Mouse (Mus musculus): ENCODE results near the gene Olfr279. TPM values are rescaled to one million over a fixed set of nuclear protein-coding genes. Genes with fewer than 3 reads are reported as not detected.
A peak's percentile ranks its signal among the peaks of the same experiment; 100 is the strongest.
"Not testable (repeated sequence)": the region's sequence is repeated elsewhere in the genome, so short reads cannot be mapped to it uniquely, and the experiment has no call there.

The Olfr279 gene
- polyA plus RNA-seq, 1 experiment = not detected

- TF ChIP-seq POLR2A (IDR thresholded peaks at IDR 0.05; ENCODE audit: borderline replicate concordance, control insufficient read depth, low read depth, low read length) = no peak
- no peak for TF ChIP-seq CTCF (IDR thresholded peaks at IDR 0.05; ENCODE audit: control insufficient read depth, insufficient read depth, low read length)
- no peak overlapping the region; the same call in 1 of the 2 replicates for H3K27ac ChIP-seq (ENCODE audit: control insufficient read depth, insufficient read depth, low read depth, low read length, poor library complexity)
- no peak overlapping the region for H3K4me3 ChIP-seq (replicated peaks; ENCODE audit: control insufficient read depth, low read depth, low read length)
- 4% methylated on average over 8 of the region's 8 CpGs for WGBS
- H3K4me1 ChIP-seq (ENCODE audit: control insufficient read depth, insufficient read depth, low read length) = peaks cover 2% of the 10 kb centered on the region
Observed at GRCm38 (mm10) chr15:98514146-98514545, 21.9 kb downstream of the Olfr279 start.

GRCm38 (mm10) chr15:98514845-98515244 lies 22.6 kb downstream of the Olfr279 start:
- H3K27ac ChIP-seq (ENCODE audit: control insufficient read depth, insufficient read depth, low read depth, low read length, poor library complexity); H3K4me3 ChIP-seq (replicated peaks; ENCODE audit: control insufficient read depth, low read depth, low read length); H3K4me1 ChIP-seq (ENCODE audit: control insufficient read depth, insufficient read depth, low read length): not testable (repeated sequence)
- WGBS = 80% methylated on average over 2 of the region's 2 CpGs

GRCm38 (mm10) chr15:98517380-98518355 lies 25.5 kb downstream of the Olfr279 start:
- no peak overlapping the region for H3K27ac ChIP-seq (ENCODE audit: control insufficient read depth, insufficient read depth, low read depth, low read length, poor library complexity)
- 55% methylated on average over 16 of the region's 16 CpGs for WGBS
- TF ChIP-seq CTCF (IDR thresholded peaks at IDR 0.05; ENCODE audit: control insufficient read depth, insufficient read depth, low read length) (peak; percentile 92), POLR2A (IDR thresholded peaks at IDR 0.05; ENCODE audit: borderline replicate concordance, control insufficient read depth, low read depth, low read length) (no peak)

GRCm38 (mm10) chr15:98521245-98521644 lies 29.0 kb downstream of the Olfr279 start:
- TF ChIP-seq CTCF (IDR thresholded peaks at IDR 0.05; ENCODE audit: control insufficient read depth, insufficient read depth, low read length) = no peak
- no peak for TF ChIP-seq POLR2A (IDR thresholded peaks at IDR 0.05; ENCODE audit: borderline replicate concordance, control insufficient read depth, low read depth, low read length)
- 71% methylated on average over 3 of the region's 3 CpGs for WGBS

More at GRCm38 (mm10) chr15:98517380-98518355, 25.5 kb downstream of the Olfr279 start:
- H3K4me1 ChIP-seq (ENCODE audit: control insufficient read depth, insufficient read depth, low read length) = no peaks in the 10 kb centered on the region; the same call in 1 of the 2 replicates
- H3K4me3 ChIP-seq (replicated peaks; ENCODE audit: control insufficient read depth, low read depth, low read length) = no peak overlapping the region

GRCm38 (mm10) chr15:98526057-98526456 lies 33.9 kb downstream of the Olfr279 start:
- Histone ChIP-seq H3K4me3 (replicated peaks; ENCODE audit: control insufficient read depth, low read depth, low read length) (no peak overlapping the region), H3K27ac (ENCODE audit: control insufficient read depth, insufficient read depth, low read depth, low read length, poor library complexity) (no peak overlapping the region), H3K4me1 (ENCODE audit: control insufficient read depth, insufficient read depth, low read length) (no peaks in the 10 kb centered on the region)
- 60% methylated on average over 5 of the region's 5 CpGs for WGBS
- TF ChIP-seq CTCF (IDR thresholded peaks at IDR 0.05; ENCODE audit: control insufficient read depth, insufficient read depth, low read length) (no peak), POLR2A (IDR thresholded peaks at IDR 0.05; ENCODE audit: borderline replicate concordance, control insufficient read depth, low read depth, low read length) (no peak)

More at GRCm38 (mm10) chr15:98521245-98521644, 29.0 kb downstream of the Olfr279 start:
- H3K4me3 ChIP-seq (replicated peaks; ENCODE audit: control insufficient read depth, low read depth, low read length) = no peak overlapping the region
- H3K4me1 ChIP-seq (ENCODE audit: control insufficient read depth, insufficient read depth, low read length) = no peaks in the 10 kb centered on the region
- H3K27ac ChIP-seq (ENCODE audit: control insufficient read depth, insufficient read depth, low read depth, low read length, poor library complexity) = no peak overlapping the region

- Histone ChIP-seq H3K4me3 (replicated peaks; ENCODE audit: control insufficient read depth, low read depth, low read length) (no peak overlapping the region), H3K27ac (ENCODE audit: control insufficient read depth, insufficient read depth, low read depth, low read length, poor library complexity) (no peak overlapping the region), H3K4me1 (ENCODE audit: control insufficient read depth, insufficient read depth, low read length) (no peaks in the 10 kb centered on the region)
- TF ChIP-seq POLR2A (IDR thresholded peaks at IDR 0.05; ENCODE audit: borderline replicate concordance, control insufficient read depth, low read depth, low read length) = no peak
- no peak for TF ChIP-seq CTCF (IDR thresholded peaks at IDR 0.05; ENCODE audit: control insufficient read depth, insufficient read depth, low read length)
- 95% methylated on average over 5 of the region's 5 CpGs for WGBS
Observed at GRCm38 (mm10) chr15:98527056-98527771, 35.0 kb downstream of the Olfr279 start.

GRCm38 (mm10) chr15:98528066-98528563 lies 35.9 kb downstream of the Olfr279 start:
- Histone ChIP-seq H3K4me3 (replicated peaks; ENCODE audit: control insufficient read depth, low read depth, low read length) (no peak overlapping the region), H3K27ac (ENCODE audit: control insufficient read depth, insufficient read depth, low read depth, low read length, poor library complexity) (no peak overlapping the region), H3K4me1 (ENCODE audit: control insufficient read depth, insufficient read depth, low read length) (no peaks in the 10 kb centered on the region; the same call in 1 of the 2 replicates)
- TF ChIP-seq POLR2A (IDR thresholded peaks at IDR 0.05; ENCODE audit: borderline replicate concordance, control insufficient read depth, low read depth, low read length) = no peak
- no peak for TF ChIP-seq CTCF (IDR thresholded peaks at IDR 0.05; ENCODE audit: control insufficient read depth, insufficient read depth, low read length)
- 81% methylated on average over 5 of the region's 5 CpGs for WGBS

GRCm38 (mm10) chr15:98532281-98532680 lies 40.1 kb downstream of the Olfr279 start:
- no peak for TF ChIP-seq POLR2A (IDR thresholded peaks at IDR 0.05; ENCODE audit: borderline replicate concordance, control insufficient read depth, low read depth, low read length)
- TF ChIP-seq CTCF (IDR thresholded peaks at IDR 0.05; ENCODE audit: control insufficient read depth, insufficient read depth, low read length) = no peak
- Histone ChIP-seq H3K4me3 (replicated peaks; ENCODE audit: control insufficient read depth, low read depth, low read length) (peak overlapping the region; percentile 5), H3K4me1 (ENCODE audit: control insufficient read depth, insufficient read depth, low read length) (no peaks in the 10 kb centered on the region; the same call in 1 of the 2 replicates), H3K27ac (ENCODE audit: control insufficient read depth, insufficient read depth, low read depth, low read length, poor library complexity) (no peak overlapping the region)
- WGBS = 12% methylated on average over 5 of the region's 5 CpGs
